Mouse (Mus musculus) megakaryocyte, embryonic 14.5 days (primary cell): ENCODE data around the gene Nolc1.

Source experiments
- FLI1 ChIP-seq: IDR thresholded peaks from 2 replicates; pipeline ENCODE4 v1.6.1; 2012; ENCODE audit warnings: low read length, inconsistent platforms, mixed read lengths
- GATA1 ChIP-seq: IDR thresholded peaks from 3 replicates; pipeline ENCODE4 v1.6.1; 2012; ENCODE audit warnings: mixed read lengths, low read length, inconsistent platforms, borderline replicate concordance

- no peak for TF ChIP-seq GATA1
- no peak for TF ChIP-seq FLI1
Measured at GRCm38 (mm10) chr19:46035971-46036370, 39.7 kb upstream of the Nolc1 start.
